Mouse (Mus musculus) 3134 (cell line): ENCODE measurements around the gene Cpn1.
"Not testable (repeated sequence)": the region's sequence is repeated elsewhere in the genome, so short reads cannot be mapped to it uniquely, and the experiment has no call there.

Experiments
- DNase-seq: peaks from one replicate; pipeline ENCODE4 v3.0.0-alpha.2; 2011; ENCODE audit warnings: low spot score; ENCODE audit not compliant: insufficient read length; ENCODE audit errors: extremely low read depth

Cpn1 gene

DNA sequence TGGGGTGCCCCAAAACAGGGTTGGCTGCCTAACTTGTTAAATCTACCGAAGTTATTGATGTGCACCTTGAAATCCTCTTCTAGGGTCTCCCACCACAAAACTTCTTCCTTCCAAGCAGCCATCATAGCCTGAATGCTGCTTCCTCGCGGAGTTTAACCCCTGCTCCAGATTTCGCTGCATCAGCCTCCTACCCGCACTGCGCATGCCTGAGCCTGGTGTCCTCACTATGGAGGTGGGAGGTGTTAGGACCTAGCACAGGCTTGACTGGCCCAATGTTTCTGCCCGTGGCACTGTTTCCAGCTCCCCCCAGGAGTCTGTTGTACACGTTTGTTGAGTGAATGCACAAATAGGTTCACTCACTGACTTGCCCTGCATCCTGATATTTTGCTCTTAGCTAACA, 4.0 kb upstream of the Cpn1 start:
- DNase-seq: no peak

GRCm38 (mm10) chr19:43981992-43982391, 4.4 kb downstream of the Cpn1 start:
- DNase-seq: no peak

GRCm38 (mm10) chr19:43980711-43981110, 5.6 kb downstream of the Cpn1 start:
- DNase-seq: no peak

- DNase-seq: no peak
Observed at GRCm38 (mm10) chr19:43977799-43978198, 8.6 kb downstream of the Cpn1 start.

GRCm38 (mm10) chr19:43976661-43977060, 9.7 kb downstream of the Cpn1 start:
- DNase-seq: no peak

- DNase-seq: no peak
Observed at GRCm38 (mm10) chr19:43974221-43974620, 12.1 kb downstream of the Cpn1 start.

DNA sequence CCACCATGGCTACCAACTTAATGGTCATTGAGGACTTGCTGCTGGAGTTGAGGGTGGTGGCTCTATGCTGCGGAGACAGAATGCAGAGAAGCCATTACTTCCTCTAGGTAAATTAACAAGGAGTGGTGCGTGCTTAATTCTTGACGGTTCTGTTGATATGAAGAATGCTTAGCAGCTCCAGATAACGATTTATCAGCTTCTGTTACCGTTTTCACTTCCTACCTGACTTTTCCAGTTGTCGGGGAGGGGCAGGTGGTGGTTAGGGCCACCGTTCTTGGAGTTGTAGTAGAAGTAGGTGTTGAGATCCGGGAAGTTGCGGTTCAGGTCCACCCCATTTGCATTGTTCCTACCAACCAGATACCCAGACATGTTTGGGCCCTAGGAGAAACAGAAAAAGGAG, 12.6 kb downstream of the Cpn1 start:
- DNase-seq: no peak

DNA sequence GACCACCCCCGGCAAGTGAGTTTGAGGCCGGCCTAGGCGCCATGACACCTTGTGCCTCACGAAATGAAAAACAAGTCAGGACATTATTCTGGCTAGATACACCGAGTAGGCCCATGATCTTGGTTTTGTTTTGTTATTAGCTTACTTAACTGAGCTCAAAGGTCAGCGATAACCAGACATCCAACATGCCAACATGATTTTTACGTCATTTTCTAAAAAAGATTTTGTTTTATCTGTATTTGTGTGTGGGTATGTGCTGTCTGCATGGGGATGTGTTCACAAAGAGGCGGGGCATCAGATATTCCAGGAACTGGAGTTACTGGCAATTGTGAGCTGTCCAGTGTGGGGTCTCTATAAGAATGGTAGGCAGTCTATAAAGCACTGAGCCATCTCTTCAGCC, 14.2 kb downstream of the Cpn1 start:
- no peak for DNase-seq

DNA sequence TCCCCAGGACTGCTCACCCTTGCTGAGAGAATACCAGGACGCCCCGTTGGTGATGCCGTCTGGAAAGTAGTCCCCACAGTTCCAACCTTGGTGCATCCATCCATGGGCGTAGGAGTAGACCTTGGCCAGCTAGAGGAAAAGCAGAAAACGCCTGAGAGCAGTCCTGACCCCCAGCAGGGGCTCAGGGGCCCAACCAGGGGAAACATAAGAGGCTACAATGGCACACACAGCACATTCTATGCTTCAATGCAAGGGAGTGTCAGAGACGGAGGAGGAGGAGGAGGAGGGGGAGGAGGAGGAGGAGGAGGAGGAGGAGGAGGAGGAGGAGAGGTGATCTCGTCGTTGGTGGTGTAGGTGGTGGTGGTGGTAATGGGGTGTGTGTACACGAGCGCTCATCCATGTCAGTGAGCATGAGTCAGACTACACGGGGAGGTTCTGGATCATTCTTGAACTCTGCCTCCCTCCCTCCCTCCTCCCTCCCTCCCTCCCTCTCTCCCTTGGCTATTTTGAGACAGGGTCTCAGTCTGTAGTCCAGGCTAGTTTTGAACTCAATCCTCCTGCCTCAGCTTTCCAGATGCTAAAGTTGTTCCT, 17.8 kb downstream of the Cpn1 start:
- DNase-seq: no peak

DNA sequence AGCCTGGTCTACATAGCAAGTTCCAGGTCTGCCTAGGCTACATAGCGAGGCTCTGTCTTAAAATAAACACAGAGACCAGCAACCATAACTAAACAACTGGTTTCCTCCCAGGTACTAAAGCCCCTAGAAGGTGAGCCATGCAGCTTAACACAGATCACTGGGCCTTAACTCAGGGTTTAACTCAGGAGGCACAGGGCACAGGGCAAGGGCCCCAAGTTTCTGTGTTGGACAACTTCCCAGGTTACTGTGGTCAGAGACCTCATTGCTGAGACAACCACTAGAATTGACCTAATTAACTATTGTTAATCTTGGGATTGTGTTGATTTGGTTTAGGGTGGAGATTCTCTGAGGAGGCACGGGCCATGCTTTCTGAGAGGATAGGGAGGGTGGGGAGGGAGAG, 19.9 kb downstream of the Cpn1 start:
- no peak for DNase-seq

- no peak for DNase-seq
Observed at GRCm38 (mm10) chr19:43965496-43966085, 20.8 kb downstream of the Cpn1 start.

GRCm38 (mm10) chr19:43962795-43963194, 23.6 kb downstream of the Cpn1 start:
- DNase-seq: no peak

DNA sequence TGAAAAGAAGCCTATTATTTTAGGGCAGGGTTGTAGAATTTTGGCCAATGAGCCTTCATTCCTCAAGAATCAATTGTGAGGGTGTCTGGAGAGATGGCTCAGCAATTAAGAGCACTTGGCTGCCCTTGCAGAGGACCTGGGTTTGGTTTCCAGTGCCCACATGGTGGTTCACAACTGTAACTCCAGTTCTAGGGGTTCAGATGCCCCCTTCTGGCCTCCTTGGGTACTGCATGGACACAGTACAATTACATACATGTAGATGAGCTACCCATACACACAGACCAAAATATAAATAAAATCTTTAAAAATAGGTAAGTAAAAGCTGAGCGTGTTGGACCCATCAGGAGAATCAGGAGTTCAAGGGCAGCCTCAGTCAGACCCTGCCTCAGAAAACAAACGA, 25.2 kb downstream of the Cpn1 start:
- no peak for DNase-seq

- no peak for DNase-seq
Observed at GRCm38 (mm10) chr19:43960014-43960413, 26.3 kb downstream of the Cpn1 start.

DNA sequence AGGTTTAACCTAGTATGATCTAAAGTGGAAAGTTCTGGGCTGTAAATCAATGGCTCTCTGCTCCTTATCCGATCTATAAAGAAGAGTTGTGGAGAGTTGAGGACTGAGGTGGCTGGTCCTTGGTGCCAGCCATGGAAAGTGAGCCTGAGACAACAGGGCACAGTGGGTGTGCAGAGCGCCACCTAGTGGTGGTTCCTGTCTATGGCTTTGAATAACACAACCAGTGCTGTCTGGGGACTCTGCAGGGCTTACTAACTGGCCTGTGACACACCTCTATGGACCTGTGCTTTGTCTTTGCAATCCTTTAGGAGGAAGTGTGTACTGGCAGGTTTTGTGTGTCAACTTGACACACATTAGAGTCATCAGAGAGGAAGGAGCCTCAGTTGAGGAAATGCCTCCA, 27.2 kb downstream of the Cpn1 start:
- DNase-seq: no peak

DNA sequence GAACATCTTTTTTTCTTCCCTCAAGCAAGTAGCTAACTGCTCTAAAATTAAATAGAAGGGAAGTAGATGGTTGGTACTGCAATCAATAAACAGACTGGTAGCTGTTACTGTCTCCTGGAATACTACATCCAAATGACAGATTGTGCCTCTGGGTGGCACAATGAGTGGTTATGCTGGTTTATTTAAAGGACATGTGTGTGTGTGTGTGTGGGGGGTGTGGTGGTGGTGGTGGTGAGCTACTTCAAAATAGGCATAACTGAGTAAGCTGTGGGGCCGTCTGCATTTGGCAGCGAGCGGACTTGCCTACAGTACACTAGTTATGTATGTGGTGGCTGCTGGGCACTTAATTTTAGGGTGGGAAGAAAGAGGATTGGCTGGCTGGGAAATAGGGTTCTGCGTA, 28.5 kb downstream of the Cpn1 start:
- DNase-seq: no peak

DNA sequence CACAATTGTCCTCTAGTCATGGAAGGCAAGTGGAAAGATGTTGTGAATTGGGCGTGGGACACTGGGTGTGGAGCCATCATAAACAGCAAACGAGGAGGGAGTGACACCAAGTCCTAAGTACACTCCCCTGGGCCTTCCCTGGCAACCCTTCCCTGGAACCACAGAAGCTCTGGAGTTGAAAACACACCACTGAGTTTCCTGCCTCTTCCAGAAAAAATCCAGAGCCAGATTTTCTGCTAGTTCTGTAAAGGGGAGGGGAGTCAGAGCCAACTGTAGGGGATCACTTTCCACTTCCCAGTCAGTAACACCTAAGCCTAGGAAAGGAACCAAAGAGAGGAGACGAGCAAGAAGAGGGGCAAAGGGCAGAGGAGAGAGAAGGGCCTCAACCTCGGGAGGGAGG, 29.0 kb downstream of the Cpn1 start:
- no peak for DNase-seq

- no peak for DNase-seq
Observed at GRCm38 (mm10) chr19:43955266-43955665, 31.1 kb downstream of the Cpn1 start.

DNA sequence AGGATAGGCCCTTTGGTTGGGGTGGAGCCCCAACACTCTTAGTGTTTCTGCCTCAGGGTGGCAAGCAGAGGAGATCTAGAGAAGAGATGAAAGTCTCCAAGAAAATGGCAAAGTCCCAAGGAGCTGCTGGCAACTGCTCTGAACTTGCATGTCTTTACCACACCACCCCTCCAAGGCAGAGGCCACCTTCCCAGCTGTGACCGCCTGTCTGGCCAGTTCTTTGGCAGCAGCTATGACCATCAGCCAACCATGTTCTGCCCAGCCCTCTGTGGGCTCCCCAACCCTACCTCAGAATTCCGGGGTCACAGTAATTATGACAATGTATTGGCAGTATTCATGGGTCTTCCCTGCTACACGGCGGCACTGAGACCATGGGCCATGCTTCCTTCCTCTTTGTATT, 31.5 kb downstream of the Cpn1 start:
- no peak for DNase-seq

- DNase-seq: not testable (repeated sequence)
Observed at GRCm38 (mm10) chr19:43952936-43953335, 33.4 kb downstream of the Cpn1 start.

GRCm38 (mm10) chr19:43949111-43949810, 37.1 kb downstream of the Cpn1 start:
- no peak for DNase-seq

DNA sequence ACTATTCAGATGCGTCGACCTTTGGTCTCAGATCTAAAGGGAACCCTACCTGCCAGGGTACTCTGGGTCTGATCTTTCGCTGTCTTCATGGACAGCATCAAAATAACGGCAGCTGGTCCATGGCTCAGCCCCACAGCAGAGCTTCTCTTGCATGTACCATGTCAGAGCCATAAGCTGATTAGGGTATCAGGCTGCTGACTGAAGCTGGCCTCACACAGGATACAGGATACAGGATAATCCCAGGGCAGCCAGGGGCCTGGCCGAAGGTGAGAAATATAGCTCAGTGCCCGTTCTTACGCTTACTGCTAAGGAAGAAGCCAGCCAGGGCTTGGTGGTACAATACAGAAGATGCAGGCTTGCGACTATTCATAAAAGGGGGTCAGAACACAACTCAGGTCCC, 41.8 kb downstream of the Cpn1 start:
- DNase-seq: no peak
